Mouse (Mus musculus) heart, postnatal 10 days (tissue): ENCODE data around the gene Svs5. TPM values are rescaled to one million over a fixed set of nuclear protein-coding genes. Genes with fewer than 3 reads are reported as not detected.
"Not testable (repeated sequence)": the region's sequence is repeated elsewhere in the genome, so short reads cannot be mapped to it uniquely, and the experiment has no call there.

ENCODE experiments used
- DNase-seq, 2 experiments: peaks; one replicate each; pipeline ENCODE4 v3.0.0; 2021
- intact Hi-C: fragments of 180-260 bp; cut with DNase I; formaldehyde crosslinking; loops from one replicate; pipeline ENCODE4 v1.15.1; 2025
- total RNA-seq, 2 experiments: library from RNA; stranded (reverse); gene quantifications; 2 replicates each; pipeline ENCODE4 v1.2.3; 2021

Gene Svs5
- total RNA-seq, result not detected

GRCm38 (mm10) chr2:164332440-164332839 lies at the start of gene Svs5:
TSS of gene Svs5 (plus strand) at chr2:164332740.
- intact Hi-C loops, DNase-seq: not testable (repeated sequence)

GRCm38 (mm10) chr2:164288968-164289367 lies 43.6 kb upstream of the Svs5 start, which contains the start of gene Svs3a:
TSS of gene Svs3a (plus strand) at chr2:164289268.
- DNase-seq, intact Hi-C loops: not testable (repeated sequence)

- intact Hi-C loops, result no loop called here
- no peak for DNase-seq
Observed at GRCm38 (mm10) chr2:164312599-164312998, 19.9 kb upstream of the Svs5 start.

GRCm38 (mm10) chr2:164315460-164315859 lies 17.1 kb upstream of the Svs5 start:
- DNase-seq, result not testable (repeated sequence)

GRCm38 (mm10) chr2:164316451-164316850 lies 16.1 kb upstream of the Svs5 start, which contains the start of gene Svs6:
TSS of gene Svs6 (plus strand) at chr2:164316751.
- DNase-seq, intact Hi-C loops: not testable (repeated sequence)

More at GRCm38 (mm10) chr2:164315460-164315859, 17.1 kb upstream of the Svs5 start:
- intact Hi-C loops, result not testable (repeated sequence)

- no peak for DNase-seq
- intact Hi-C loops, result no loop called here
Observed at GRCm38 (mm10) chr2:164320983-164321382, 11.6 kb upstream of the Svs5 start.

- not testable (repeated sequence) for DNase-seq
- intact Hi-C loops, result loop anchor here (2.0 to 5.0 kb wide), 2 partner anchors 206 to 241 kb away; no protein-coding TSS in a partner anchor
Observed at GRCm38 (mm10) chr2:164343732-164344131, 11.2 kb downstream of the Svs5 start.

- DNase-seq, intact Hi-C loops: not testable (repeated sequence)
Observed at GRCm38 (mm10) chr2:164347697-164348096, 15.2 kb downstream of the Svs5 start.

GRCm38 (mm10) chr2:164348980-164349379 lies 16.4 kb downstream of the Svs5 start:
- intact Hi-C loops, result no loop called here
- DNase-seq, result peak; percentile 19 to 38

GRCm38 (mm10) chr2:164352697-164353096 lies 20.2 kb downstream of the Svs5 start:
- no peak for DNase-seq
- intact Hi-C loops, result no loop called here

- no peak for DNase-seq
Observed at GRCm38 (mm10) chr2:164353356-164353755, 20.8 kb downstream of the Svs5 start.

GRCm38 (mm10) chr2:164356177-164356967 lies 23.8 kb downstream of the Svs5 start:
- intact Hi-C loops, result no loop called here
- no peak for DNase-seq

More at GRCm38 (mm10) chr2:164353356-164353755, 20.8 kb downstream of the Svs5 start:
- intact Hi-C loops, result no loop called here

GRCm38 (mm10) chr2:164358373-164358772 lies 25.8 kb downstream of the Svs5 start:
- DNase-seq, result no peak
- intact Hi-C loops, result no loop called here

- intact Hi-C loops, result no loop called here
Observed at GRCm38 (mm10) chr2:164359031-164359430, 26.5 kb downstream of the Svs5 start.

GRCm38 (mm10) chr2:164359668-164360067 lies 27.1 kb downstream of the Svs5 start:
- intact Hi-C loops, result no loop called here

More at GRCm38 (mm10) chr2:164359031-164359430, 26.5 kb downstream of the Svs5 start:
- no peak for DNase-seq

GRCm38 (mm10) chr2:164360974-164361657 lies 28.6 kb downstream of the Svs5 start:
- intact Hi-C loops, result no loop called here
- no peak for DNase-seq

More at GRCm38 (mm10) chr2:164359668-164360067, 27.1 kb downstream of the Svs5 start:
- DNase-seq, result no peak

- intact Hi-C loops, result no loop called here
- DNase-seq, result peak in 1 of 2 experiments; percentile 9
Observed at GRCm38 (mm10) chr2:164366947-164367346, 34.4 kb downstream of the Svs5 start.

GRCm38 (mm10) chr2:164368620-164369105 lies 36.1 kb downstream of the Svs5 start:
- intact Hi-C loops, result no loop called here
- no peak for DNase-seq

- intact Hi-C loops, result no loop called here
Observed at GRCm38 (mm10) chr2:164371371-164371770, 38.8 kb downstream of the Svs5 start.

GRCm38 (mm10) chr2:164372408-164373053 lies 40.0 kb downstream of the Svs5 start:
- intact Hi-C loops, result no loop called here
- DNase-seq, result no peak

More at GRCm38 (mm10) chr2:164371371-164371770, 38.8 kb downstream of the Svs5 start:
- no peak for DNase-seq

GRCm38 (mm10) chr2:164373187-164373586 lies 40.6 kb downstream of the Svs5 start:
- intact Hi-C loops, result no loop called here
- DNase-seq, result no peak
